Mouse (Mus musculus): ENCODE data around the gene Foxf2.
A peak's percentile ranks its signal among the peaks of the same experiment; 100 is the strongest.

Gene Foxf2

DNA sequence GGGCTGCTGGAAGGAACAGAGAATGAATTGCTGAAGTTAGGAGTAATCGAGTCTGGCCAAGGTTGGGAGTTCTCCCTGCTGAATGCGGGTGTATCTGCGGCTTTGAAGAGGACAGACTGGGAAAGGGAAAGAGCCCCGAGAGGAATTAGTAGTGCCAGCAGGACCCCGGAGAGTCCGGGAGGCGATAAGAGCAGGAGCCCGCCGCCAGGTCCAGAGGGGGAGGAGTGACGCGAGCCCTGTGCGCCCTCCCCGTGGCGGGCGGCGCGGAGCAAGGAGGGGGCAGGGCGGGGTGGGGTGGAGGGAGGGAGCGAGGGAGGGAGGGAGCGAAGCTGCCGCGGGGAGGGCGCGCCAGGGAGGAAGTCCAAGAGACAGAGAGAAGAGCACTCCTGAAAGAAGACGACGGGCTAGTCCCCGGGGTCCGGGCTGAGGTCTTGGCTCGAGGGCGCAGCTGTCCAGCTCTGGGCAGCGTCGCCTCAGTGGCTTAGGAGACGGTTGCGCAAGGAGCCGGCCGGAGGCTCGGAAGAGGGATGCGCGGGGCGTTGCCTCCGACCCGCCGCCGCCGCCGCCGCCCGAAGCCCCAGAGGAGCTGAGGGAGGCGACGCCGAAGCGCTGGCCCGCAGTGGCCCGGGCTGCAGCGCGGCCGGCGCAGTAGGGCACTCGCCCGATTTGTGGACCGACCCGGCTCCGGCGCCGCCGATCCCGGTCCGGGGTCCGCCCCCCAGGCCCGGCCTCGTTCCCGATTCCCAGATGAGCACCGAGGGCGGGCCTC lies at the start of gene Foxf2:
TSS of gene Foxf2 (plus strand) at position 484 of the 769 bp plus-strand sequence.
- no peak for DNase-seq (ENCODE audit: low spot score in 2 of 2)

DNA sequence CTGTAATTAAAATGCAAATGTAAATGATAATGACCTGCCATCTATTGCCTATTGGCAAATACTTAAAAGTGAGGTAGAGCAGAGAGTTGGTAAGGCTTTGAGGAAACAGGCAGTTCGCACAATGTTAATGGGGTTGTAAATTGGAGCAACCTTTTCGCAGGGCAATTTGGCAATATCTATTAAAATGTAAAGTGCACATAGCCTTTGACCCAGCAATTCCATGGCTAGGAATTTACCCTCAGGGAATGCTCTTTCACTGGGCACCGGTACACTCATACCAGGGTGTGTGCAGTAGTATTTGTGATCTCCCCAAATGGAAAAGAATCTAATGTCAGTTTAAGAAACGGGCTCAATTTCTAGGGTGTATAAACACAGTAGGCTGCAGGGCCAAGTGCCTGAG lies 48.9 kb upstream of the Foxf2 start:
- DNase-seq (ENCODE audit: low spot score in 2 of 2) = no peak

DNA sequence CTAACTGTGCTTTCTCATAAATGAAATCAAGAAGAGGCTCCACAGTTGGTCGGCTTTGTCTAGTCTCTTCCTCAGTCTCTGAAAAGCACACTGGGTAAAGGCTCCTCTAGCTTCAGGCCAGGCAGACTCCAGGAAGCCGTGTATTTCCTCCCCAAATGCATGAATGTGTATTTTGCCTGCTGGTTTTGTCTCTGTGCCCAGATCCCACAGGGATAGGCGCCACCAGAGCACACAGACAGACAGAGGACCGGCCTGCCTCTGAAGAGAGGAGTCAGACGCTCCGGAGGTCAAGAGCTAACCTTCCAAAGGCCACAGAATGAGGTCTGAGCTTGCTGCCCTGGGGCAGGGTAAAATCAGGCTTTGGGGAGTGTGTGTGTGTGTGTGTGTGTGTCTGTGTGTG lies 48.0 kb upstream of the Foxf2 start:
- no peak for DNase-seq (ENCODE audit: low spot score in 2 of 2)

DNA sequence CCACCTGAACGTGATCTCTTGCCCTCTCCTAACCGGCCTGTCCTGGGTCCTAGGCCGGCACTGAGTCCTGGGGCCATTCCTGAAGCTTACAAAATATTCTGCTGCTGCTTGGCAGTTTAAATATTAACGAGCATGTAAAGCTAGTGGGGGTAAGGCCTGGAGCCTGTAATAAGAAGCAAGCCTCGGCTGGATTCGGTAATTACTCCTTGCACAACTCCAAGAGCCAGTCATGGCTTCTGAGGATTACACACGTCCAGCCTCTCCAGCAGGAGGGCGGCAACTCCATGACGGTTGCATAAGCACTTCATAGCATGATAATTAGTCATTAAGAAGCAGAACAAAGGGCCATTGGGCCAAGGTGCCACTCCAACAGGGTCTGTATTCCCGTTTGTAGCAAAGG lies 47.2 kb upstream of the Foxf2 start:
- DNase-seq (ENCODE audit: low spot score in 2 of 2) = no peak

DNA sequence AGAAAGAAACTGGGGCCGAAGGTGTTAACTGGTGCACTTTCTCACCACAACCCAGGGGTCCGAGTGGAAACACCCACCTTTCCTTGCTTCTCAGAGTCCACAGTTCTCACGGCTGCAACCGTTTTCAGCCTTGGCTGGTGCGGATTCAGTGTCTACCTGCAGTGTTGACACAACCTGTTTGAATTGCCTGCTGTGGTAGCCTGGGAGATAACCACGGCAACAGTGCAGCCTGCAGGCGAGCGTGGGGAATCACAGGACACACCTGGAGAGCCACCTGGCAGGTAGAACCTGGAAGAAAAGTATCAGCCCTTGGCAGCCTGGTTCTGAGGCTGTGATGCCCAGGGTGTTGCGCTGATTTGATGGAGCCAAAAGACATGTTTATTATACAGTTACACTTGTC lies 45.8 kb upstream of the Foxf2 start:
- no peak for DNase-seq (ENCODE audit: low spot score in 2 of 2)

DNA sequence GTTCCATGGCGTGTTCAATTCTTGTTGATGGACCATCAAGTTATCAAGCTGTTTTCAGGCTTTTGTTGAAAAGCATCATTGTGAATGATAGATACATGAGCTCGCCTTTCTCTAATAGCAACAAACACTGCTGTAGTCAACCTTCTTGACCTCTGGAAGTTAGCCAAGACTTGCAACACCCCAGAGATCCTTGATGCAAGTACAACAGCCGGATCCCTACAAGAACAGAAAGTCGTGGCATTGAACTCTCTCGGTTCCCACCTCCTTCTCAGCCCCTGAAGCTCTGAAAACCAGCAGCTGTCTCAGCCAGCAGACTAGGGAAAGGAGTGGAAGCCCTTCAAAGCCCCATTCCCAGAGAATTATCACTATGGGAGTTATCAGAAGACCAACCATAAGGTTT lies 38.3 kb upstream of the Foxf2 start:
- DNase-seq (ENCODE audit: low spot score in 2 of 2) = no peak

DNA sequence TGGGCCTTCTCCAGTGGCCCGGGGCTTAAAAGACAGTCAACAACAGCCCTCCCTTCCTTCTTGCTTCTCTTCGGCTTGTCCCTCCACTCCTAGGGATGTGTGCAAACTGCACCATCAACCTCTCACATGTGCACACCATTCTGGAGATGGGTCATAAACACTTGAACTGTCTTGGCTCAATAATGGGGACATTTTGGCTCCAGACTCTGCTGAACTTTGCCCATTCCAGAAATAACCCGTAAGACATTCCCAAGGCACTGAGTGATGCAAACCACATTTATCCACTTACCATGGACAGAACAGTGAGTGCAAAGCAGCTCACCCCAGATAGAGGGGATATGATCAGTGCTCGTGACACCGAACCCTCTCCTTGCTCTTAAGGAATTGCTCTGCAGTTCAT lies 26.0 kb upstream of the Foxf2 start:
- no peak for DNase-seq (ENCODE audit: low spot score in 2 of 2)

DNA sequence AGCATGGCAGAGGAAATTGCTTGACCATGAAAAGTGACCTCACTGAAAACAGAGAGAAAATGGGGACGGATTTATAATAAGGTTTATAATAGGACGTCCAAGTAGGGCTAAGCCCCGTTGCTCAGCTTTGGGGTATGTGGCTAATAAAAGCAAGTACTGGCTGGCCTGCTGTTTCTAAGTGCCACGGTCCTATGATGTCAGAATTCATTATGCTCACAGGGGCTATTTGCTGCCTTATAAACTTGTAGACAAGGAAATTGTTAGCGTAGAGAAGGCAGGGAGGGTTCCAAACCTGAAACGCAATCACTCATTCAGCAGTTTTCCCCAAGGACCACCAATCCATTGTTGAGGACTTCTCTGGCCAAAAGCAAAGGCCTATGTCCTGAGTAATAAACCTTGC lies 21.7 kb upstream of the Foxf2 start:
- DNase-seq (ENCODE audit: low spot score in 2 of 2) = no peak

DNA sequence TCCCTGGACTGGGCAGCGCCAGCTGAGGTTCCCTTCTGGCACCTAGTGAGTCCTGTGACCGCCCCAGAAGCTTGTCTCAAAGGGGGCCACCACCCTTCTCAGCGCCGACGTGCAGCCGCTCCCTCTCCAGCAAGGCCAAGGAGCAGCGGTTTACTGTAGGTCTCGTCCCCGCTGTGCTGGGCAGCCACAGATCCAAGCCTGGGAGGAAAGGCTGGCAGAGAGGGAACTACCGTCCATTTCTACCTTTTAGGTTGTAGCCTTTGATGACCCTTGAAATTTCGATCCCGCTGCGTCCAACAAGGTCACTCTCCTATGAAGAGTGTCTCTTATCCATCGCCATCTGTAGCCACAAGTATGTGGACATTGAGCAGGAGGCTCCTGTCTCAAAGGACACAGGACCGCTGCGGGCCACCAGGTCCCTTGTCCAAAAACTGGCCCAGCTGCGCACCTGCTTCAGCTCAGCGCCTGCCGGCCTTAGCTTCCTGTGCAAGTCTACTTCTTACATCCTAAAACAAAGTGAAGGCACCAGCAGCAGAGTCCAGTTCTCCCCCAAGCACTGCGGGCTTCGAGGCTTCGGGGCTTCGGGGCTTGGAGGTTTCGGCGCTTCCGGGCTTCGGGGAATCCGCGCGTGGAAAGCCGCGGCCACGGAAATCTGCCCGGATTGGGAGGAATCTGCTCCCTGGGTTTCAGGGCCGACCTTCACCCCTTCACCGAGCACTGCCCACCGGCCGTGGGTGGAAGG lies 10.7 kb upstream of the Foxf2 start:
- no peak for DNase-seq (ENCODE audit: low spot score in 2 of 2)

DNA sequence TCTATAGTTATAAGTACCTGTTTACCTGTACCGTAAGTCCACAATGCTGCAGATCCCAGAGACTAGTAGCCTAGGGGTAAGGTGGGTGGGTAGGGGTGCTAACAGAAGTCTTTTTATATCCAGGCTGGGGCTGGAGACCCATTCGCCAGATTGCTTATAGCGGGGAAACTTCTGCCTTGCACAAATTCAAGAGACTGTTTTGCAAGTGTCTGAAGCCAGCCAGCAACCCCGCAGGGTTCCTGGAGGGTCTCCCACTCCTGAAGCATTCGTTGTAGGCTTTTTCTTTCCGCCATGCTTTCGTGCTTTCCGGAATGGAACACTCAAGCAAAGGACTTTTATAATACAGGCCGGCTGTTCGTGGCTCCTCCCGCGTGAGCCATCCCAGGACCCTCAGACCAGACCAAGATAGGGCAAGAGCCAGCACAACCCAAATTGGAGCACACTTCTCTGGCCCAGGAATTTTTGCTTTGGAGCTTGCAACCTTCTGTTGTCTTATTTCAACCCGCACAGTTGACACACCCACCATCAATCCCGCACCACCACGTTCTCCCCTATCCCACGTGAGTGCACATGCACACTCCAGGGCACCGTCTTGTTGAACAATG lies 10.0 kb upstream of the Foxf2 start:
- DNase-seq (ENCODE audit: low spot score in 2 of 2) = no peak

DNA sequence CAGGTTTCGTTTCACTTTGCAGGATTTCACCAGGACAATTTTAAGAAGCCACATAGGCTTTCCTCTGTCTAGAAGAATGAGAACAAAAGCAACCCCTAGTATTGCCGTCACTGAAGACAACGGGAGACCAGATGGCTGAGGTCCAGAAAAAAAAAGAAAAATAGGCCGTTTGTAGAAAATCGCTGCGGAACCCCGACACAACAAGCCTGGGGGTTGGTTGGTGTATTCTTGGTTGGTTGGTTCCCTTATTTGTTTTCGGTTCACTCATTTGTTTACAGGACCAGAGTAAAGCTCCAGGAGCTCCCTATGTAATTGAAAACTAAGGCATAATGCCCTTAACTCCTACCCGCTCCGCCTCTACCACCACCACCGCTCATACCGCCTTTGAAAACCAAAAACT lies 7.6 kb upstream of the Foxf2 start:
- DNase-seq (ENCODE audit: low spot score in 2 of 2) = no peak

DNA sequence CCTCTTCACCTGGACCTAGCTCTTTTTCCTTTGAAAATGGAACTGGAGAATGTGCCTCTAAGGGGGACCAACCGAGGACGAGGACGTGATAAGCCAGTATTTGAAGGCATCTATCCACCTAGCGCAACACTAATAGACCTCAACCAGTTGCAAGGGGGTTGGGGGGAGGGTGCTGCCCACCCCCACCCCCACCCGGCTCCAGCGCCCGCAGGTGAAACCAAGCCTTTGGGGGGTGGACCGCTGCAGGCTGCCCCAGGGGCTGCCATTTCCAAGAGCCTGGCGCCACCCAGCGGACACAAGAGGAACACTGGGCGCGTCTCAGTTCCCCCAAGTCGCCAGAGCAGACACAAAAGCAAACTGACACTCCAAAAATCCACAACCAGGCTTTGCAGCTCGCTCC lies 7.2 kb upstream of the Foxf2 start:
- peak in 1 of 2 experiments; percentile 13 for DNase-seq (ENCODE audit: low spot score in 2 of 2)

DNA sequence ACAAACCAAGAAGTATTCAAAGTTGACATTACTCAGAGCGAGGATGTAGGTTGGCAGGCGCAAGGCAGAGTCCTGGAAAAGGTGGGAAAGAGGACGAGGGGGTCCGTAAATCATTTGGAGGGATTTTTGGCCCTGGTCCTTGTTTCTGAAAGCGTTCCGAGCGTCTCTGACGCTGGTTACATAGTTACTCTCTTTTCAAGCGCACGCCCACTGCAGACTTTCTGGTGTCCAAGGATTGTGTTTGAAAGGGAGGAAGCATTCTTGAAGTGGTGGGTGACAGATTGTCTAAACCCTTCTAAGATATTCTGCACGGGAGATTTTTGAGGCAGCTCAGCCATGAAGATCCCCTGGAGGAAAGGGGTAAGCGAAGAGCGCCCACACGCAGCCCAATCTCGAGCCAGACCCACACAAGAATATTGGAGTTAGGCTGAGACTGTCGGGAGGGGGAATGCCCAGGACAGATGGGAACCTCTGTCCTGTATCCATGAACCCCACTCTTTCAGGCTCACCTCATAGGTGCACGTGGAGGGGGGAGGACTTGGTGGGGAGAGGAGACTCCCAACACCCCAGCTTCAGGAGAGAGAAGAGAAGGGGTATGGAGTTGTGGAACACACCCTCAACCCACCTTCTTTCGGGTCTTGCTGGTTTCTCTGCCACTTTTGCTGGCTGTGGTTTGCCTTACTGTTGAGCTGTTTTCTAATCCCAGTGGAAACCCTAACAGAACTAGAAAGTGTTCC lies 6.5 kb upstream of the Foxf2 start:
- DNase-seq (ENCODE audit: low spot score in 2 of 2) = no peak

DNA sequence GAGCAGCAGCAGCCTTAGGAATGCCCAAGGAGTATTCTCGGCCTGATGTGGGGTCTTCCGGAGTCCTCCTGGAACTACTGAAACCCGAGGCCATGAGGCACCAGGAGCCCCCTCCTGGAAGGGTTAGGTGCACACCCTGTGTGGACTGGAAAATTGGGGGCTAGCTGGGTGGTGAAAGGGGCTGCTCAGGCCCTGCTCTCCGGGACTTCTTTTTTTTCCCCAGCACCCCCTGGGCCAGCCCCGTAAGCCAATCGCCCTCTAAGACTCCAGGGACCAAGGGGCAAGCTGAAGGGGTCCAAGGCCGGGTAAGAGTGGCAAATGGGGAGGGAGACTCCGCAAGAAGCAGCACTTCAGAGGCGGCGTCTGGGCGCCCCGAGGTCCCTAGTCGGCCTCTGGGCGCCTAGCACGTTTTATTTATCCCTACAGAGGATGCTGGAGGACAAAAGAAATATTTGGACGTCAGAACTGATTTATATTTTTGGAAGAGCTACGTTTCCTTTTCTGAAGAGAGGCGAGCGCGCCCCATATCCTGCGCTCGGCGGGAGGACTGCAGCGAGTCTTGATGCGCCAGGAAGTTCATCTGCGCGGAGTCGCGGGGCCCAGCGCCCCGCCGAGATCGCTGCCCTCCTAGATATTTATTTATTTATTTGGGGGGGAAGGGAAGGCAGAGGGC lies 5.7 kb upstream of the Foxf2 start:
- DNase-seq (ENCODE audit: low spot score in 2 of 2) = no peak

DNA sequence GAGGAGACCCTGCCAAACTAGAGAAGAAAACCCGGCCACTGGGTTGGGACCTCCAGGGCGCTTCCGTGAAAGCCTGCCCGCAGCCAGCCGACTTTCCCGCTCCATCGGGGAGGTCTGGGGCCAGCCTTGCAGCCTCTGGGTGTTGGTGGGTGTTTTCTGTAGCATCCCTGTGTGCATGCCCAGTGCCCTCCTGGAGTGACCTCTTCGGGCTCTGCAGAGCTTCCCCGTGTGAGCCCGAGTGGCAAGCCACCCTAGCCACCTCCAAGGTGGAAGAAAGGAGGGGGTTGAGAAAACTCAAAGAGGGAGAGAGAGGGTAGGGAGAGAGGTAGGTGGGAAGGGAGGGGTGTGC lies 5.1 kb upstream of the Foxf2 start:
- no peak for DNase-seq (ENCODE audit: low spot score in 2 of 2)

DNA sequence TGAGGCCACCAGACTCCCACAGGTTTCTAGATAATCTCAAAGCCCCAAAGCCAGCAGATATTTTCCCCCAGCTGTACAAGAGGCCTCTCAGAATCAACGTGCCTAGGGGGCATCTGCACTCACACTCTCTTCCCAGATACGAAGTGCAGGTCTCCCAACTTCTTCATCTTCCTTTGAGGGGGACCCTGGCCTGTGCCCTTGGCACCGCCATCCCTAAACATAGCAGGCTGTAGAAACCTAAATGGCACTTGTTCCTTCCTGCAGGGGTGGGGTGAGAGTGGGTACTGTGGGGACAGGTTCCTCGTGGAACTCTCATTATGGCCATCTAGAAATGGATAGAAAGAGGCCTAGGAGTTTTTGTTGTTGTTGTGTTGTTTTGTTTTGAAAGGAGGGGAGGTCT lies 4.7 kb upstream of the Foxf2 start:
- no peak for DNase-seq (ENCODE audit: low spot score in 2 of 2)

DNA sequence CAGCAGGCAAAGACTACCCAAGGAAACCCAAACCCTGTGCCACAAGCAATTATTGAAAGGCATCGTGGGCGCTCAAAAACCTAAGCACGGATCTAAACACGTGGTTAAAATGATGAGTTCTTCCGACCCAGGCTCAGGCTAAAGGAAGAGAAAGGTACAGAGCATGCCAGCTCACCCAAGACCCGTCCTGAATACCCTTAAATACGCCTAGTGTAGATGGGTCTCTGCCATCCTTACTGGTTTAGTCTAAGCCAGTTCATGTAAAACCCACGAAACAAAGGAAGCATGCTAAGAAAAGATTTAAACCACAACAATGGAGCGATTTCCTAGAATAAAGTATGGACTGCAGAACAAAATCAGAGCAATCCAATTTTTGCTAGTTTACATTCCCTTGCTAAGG lies 3.9 kb upstream of the Foxf2 start:
- DNase-seq (ENCODE audit: low spot score in 2 of 2) = no peak

DNA sequence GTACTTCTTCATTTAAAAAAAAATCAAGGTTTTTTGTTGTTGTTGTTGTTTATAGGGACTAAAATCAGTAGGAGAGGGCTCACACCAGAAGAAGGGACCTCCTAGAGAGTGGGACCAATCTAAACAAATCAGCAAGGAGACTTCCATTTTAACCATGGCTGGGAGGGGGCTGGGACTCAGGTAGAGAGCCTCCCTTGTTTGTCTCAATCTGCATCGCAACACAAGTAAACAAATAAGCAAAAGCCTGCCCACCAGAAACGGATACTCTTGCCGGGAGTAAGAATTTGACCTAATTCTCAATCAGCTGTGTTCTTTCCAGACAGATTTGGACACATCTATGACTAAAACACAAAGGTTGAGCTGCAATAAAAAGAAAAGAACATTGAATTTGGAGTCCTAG lies 3.2 kb upstream of the Foxf2 start:
- DNase-seq (ENCODE audit: low spot score in 2 of 2) = no peak

DNA sequence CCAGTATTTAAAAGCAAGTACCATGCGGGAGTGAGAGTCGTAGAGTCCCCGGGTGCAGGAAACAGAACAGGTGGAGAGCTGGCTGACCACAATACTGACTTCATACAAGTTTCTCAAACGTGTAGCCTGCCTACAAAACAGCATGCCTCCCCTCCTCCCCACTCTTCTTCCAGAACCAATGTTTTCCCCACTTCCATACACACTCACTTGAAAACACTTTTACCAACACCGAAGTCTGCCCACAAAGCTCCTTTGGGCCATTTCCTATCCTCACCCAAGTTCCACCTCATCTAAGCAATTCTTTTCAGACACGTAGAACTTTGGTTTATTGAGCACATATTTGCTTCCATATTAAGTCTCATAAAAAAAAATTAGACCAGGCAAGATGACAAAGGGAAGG lies 2.3 kb upstream of the Foxf2 start:
- DNase-seq (ENCODE audit: low spot score in 2 of 2) = no peak

DNA sequence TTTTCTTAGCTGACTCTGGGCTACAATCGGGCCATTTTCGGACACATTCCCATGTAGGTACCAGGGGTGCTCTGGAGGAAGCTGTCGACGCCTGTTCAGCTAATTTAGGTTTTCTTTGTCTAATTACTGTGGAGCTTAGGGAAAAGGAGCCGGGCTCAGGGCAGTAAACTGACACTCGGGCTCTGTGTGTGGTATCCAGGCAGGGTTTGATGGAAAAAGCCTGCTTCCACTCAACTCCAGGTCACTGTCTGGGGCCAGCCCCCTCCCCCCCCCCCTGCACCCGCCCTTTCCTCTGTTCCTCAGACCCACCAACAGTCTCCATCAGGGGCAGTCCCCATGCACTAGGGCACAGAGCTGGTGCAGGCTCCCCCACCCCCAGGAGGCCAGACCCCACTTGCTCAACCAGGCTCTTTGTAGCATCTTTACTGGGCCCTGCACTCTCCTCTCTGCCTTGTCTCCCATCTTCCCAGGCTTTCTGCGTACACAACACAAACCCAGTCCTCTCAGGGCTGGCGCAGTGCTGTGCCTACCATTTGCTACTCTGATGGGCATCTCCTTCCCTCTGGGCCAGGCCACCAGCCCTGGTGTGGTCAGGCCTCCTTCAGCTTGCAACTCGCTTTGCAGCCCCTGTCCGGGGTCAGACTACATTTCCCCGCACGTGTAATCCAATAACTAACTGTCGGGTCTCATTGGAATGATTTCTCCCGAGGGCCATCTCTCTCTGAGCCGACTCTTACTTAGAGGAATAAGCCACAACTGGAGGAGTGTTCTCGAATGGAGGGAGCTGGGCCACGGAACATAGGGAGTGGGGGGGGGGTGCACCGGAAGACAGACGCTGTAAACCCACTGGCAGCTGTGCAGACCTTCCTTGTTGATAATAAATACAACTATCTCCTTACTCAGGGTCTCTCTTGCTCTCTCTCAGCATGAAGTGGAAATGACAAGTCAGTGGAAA lies 1.4 kb upstream of the Foxf2 start:
- DNase-seq (ENCODE audit: low spot score in 2 of 2) = no peak

DNA sequence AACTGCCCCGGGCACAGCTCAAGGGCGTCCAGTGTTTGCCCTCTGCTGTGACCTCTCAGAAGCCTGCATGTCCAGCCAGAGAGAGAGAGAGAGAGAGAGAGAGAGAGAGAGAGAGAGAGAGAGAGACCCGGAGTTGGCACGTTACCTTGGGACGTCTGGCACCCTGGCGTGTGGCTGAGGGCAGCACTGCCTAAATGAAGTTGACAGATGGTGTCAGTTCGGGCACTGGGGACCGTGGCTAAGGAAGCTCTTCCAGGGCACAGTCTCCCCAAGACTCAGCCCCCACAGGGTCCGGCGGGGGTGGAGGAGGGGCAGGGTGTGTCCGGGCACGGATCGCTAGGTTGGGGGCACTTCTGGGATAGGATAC lies 667 bp upstream of the Foxf2 start:
- DNase-seq (ENCODE audit: low spot score in 2 of 2) = no peak
